Mouse (Mus musculus) fat pad, adult 2 months (tissue): ENCODE results near the gene Olfr31.

ENCODE experiments used
- DNase-seq: peaks from one replicate; pipeline ENCODE4 v3.0.0-alpha.2; 2011; ENCODE audit warnings: low read depth, low spot score; ENCODE audit errors: extremely low read depth

Gene Olfr31

DNA sequence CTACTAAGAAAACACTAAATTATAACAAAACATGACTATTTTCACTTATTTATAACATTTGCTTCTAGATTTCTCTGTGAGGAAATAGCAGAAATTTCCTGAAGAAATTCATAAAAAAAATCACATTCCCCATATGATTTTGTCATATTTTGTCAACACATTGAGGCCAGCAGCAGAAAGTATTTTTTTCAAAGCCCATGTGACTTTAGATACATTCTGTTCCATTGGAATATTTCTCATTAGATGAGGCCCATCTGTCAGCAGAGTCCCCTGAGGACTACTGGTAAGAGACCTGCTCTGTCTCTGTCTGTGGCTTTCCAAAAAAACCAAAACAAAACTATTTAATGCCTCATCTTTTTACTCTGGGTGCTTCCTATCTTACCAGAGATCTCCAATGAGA lies at the start of gene Olfr31:
Gene Olfr31 (plus strand): TSS at position 301 of the 400 bp plus-strand sequence.
- DNase-seq = no peak

DNA sequence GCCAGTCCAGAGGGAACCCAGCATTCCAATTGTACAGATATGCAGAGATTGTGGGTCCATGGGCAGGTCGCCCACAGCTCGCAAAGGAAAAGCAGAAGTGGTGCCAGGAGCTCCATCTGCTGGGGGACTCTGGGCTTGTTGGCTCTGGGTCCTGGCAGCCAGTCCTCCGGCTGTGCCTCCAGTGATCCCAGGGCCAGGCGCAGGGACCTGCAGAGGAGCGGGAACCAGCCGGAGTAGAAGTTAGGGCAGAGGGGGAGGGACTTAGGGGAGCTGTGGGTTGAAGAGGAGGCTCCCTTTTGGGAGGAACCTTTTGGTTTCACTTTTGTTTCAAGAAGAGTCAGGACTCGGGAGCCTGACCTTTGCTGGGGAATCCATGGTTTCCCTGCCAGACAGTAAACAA lies 28.2 kb upstream of the Olfr31 start:
- DNase-seq = no peak

DNA sequence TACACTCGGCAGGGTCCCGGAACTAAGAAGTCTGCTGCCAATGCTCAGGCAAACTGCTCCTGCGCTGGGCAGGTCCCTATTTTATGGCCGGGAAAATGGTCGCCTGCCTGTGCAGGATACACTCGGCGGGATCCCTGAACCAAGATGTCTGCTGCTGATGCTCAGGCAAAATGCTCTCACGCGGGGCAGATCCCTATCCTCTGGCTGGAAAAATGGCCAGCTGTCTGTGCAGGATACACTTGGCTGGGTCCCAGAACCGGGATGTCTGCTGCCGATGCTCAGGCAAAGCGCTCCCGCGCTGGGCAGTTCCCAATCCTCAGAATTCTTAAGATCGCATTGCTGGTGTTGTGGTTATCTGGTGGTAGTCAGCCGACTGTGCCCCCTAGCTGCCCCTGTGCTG lies 13.7 kb upstream of the Olfr31 start:
- no peak for DNase-seq

DNA sequence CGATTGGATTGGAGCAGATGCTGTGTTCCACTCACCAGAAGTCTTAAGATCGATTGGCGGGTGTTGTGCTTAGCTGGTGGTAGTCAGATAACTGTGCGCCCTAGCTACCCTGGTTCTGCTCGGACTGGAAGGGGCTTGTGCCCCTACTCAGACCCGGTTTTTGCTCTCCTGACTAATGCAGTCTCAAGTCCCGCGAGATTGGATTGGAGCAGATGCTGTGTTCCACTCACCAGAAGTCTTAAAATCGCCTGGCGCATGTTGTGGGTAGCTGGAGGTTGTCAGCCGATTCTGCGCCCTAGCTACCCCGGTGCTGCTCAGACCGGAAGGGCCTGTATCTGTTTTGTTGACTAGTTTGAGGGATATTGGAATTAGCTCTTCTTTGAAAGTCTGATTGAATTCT lies 13.2 kb upstream of the Olfr31 start:
- no peak for DNase-seq

DNA sequence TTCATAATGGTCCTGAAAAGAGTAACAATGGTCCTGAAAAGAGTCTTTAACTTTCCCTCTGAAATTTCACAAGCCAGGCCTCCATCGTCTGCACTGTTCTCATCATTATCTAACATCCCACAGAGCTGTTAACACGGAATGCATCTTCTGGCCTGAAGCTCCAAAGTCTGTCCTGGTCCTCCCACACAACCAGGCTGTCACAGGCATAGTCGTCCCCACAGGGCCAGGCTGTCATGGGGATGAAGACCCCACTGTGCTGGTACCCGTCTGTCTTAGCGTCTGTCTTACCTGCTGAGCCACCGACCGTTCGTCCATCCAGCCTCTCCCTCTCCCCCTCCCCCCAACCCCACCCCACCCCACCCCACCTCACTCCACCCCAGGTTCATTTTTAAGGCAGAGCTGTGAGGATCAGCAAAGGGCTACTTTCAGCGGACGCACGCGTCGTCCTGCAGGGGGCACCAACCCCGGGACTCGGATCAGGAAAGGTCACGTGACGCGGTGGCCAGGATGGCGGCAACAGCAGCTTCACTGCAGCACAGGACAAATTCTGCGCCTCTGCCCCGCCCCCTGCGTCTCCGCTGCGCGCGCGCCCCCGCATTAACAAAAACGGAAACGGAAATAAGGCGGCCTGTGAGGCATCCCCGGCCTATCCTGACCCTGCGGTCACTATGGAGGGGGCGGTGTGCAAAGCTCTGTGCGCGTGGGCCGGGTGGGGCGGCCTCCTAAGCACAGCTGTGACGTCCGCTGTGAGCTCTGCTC lies 22.7 kb downstream of the Olfr31 start:
- peak; percentile 7 for DNase-seq

DNA sequence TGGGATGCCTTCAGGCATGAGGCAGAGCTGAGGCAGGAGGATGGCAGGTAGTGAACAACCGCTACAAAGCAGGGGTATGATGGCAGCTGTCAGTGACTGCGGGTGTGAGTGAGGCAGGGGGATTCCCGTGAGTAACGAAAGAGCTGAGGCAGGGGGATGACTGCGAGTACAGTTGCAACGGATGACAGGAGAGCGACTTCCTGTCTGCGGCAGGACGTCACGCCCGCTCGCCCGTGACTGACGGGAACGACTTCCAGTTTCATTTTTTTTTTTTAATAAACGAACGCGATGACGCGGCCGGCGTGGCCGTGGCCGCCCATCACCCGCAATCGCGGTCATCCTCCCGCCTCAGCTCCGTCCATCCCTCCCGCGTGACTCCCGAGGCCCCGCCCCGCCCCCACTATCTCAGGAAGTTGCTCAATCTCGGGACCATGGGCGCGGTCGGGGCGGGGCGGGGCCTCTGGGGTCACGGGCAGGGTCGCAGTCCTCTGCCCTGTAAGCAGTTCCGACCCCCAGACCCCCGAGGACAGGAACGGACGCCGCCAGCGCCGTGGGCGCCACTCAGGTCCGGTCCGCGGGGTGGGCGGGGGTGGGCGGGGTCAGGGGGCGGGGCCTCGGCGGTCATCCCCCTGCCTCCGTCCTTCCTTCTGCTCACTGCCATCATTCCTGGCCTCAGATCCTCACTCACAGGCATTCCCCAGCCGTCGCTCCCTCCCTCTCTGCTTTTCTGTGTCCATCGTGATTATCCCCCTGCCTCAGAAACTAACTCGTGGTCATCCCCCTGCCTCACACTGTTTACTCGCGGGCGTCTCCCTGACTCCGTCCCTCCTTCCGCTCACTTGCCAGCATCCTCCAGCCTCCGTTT lies 23.6 kb downstream of the Olfr31 start, which contains the start of gene Il3ra:
Gene Il3ra (plus strand): TSS at position 328 of the 865 bp plus-strand sequence.
- DNase-seq = no peak

DNA sequence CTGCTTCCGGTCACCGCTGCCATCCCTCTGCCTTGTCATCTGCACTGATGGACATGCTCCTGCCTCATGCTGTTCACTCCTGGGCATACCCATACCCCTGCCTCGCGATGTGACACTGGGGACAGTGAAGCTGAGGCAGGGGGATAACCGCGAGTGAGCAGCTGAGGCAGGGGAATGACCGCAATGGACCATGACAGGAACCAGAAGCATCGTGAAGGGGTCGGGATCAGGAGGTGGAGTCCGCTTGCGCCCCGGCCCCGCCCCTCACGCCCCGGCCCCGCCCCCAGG lies 24.1 kb downstream of the Olfr31 start:
- DNase-seq = no peak

DNA sequence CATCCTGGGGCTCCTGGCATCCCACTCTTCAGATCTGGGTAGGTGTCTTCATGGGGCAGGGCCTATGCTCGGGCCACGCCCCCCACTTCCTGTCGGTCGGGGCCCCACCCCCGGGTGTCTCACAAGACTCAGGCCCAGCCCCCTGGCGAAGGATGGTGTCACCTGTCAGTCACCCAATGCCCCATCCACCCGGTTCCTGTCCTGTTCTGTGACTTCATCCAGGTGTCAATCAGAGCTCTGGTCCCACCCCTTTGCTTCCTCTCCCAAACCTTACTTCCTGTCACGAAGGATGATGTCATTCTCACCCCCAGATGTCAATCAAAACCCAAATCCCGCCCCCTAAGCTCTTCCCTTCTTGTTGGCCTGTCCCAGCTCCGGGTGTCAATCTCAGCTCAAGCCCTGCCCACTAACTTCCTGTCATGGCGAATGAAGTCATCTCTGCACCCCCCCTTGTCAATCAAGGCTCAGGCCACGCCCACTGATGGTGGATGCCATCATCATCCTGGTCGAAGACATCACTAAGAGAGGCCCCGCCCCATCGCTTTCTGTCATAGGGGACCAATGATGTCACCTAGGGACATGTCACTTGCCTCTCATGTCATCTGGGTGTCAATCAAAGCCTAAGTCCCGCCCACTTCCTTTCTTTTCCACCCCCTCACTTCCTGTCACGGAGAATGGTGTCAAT lies 24.7 kb downstream of the Olfr31 start:
- DNase-seq = no peak

DNA sequence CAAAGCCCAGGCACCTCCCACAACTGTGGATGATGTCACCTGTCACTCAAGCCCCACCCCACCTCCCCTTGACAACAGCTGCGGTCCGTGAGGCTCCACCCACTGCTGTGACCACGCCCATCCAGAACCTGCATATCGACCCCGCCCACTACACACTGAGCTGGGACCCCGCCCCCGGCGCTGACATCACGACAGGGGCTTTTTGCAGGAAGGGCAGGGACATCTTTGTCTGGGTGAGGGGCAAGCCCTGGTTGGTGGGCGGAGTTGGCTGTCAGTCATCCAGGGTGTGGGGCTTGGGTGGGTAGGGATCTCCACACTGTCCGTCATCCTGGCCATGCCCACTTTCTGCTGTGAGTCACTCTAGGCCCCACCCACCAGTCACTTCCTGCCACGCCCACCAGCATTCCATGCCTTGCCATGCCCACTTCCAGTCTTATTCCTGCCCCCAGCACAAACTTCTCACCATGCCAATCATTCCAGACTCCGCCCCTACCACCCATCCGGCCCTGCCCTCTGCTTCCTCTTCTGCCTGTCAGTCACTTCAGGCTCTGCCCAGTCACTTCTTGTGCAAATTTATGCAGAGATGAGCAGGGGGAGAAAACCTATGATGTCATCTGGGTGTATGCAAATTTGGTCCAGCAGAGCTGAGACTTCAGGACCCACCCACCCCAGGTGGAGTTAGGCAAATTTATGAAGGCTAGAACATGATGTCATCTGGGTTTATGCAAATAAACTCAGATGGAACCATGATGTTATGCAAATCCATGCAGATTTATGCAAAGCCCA lies 25.4 kb downstream of the Olfr31 start:
- DNase-seq = no peak

DNA sequence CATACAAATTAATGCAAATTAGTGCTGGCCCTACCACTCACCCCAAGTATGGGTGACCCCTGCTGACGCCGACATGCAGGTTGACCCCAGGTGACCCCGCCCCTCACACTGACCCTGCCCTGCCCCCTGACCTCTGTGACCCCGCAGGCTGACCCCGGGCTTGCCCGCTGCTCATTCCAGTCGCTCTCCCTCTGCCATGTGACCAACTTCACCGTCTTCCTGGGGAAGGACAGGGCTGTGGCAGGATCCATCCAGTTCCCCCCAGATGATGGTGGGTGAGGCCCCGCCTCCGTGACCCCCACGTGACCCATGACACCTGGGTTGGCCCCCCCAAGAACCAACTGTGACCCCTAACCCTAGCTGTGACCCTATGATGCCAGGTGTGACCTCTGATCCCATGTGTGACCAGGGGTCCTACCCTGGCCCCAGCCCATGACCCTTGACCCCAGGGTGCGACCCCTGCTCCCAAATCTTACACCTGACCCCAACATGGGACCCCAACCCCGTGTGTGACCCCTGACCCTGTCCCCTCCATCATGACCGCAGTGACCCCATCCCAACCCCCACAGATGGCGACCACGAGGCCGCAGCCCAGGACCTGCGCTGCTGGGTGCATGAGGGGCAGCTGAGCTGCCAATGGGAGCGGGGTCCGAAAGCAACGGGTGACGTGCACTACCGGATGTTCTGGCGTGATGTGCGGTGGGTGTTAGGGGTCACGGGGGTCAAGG lies 26.2 kb downstream of the Olfr31 start:
- no peak for DNase-seq

DNA sequence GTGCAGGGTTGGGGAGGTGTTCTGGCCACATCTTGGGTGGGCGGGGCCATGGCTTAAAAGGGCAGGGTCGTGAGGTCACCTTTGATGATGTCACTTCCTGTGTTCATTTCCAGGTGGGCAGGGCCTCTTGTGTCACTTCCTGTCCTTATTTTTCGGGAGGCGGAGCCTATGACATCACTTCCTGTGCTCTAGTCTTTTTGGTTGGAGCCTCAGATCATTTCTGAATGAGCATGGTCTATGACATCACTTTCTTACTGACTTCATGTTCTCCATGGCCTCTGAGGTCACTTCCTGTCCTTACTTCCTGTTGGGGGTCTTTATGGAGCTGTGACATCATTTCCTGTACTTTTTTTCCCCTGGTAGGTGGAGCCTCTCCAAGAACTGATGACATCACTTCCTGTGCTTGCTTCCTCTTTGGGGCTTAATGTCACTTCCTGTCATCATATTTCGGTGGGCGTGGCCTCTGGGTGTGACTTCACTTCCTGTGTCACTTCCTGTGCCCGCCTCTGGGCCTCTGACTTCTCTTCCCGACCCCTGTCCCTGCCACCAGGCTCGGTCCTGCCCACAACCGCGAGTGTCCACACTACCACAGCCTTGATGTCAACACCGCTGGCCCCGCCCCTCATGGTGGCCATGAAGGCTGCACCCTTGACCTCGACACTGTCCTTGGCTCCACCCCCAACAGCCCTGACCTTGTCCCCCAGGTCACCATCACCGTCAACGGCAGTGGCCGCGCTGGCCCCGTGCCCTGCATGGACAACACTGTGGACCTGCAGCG lies 27.0 kb downstream of the Olfr31 start:
- no peak for DNase-seq

DNA sequence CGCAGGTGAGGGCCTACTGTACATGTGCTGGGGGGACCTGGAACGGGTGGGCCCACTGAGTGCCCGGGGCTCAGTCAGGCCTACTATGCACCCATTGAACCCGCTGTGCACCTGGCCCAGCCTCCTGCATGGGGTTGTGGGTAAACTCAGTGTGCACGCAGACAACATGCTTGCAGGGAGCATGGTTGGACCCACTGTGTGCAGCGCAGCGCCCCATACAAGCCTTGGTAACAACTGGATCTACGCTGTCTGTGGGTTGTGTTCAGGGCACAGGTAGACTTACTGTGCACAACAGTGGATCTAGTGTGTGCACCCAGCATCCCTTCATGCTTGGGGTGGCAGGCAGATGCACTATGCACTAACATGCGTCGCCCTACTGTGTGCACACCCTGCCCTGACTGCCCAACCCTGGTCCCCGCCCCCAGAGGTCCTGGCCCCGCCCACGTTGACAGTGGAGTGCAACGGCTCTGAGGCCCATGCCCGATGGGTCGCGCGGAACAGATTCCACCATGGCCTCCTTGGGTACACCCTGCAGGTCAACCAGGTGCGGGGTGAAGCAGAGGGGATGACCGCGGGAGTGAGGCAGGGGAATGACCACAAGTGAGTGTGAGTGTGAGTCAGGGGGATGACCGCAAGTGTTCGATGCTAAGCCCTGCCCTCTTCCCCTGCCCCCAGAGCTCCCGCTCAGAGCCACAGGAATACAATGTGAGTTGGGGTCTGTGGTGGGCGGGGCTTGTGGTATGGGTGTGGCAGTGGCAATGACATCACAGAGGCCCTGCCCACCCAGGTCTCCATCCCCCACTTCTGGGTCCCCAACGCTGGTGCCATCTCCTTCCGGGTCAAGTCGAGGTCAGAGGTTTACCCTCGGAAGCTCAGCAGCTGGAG lies 27.9 kb downstream of the Olfr31 start:
- no peak for DNase-seq

DNA sequence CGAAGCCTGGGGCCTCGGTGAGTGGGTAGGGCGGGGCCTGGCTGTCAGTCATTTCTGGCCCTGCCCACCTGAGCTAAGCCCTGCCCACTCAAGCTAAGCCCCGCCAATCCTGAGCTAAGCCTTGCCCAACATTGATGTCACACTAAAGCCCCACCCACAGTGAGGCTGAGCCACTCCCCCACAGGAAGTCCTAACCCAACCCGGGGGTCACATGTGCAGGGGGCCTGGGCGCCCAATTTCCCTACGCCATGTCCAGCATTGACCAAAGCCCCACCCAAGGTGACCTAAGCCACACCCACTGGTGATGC lies 28.5 kb downstream of the Olfr31 start:
- no peak for DNase-seq

DNA sequence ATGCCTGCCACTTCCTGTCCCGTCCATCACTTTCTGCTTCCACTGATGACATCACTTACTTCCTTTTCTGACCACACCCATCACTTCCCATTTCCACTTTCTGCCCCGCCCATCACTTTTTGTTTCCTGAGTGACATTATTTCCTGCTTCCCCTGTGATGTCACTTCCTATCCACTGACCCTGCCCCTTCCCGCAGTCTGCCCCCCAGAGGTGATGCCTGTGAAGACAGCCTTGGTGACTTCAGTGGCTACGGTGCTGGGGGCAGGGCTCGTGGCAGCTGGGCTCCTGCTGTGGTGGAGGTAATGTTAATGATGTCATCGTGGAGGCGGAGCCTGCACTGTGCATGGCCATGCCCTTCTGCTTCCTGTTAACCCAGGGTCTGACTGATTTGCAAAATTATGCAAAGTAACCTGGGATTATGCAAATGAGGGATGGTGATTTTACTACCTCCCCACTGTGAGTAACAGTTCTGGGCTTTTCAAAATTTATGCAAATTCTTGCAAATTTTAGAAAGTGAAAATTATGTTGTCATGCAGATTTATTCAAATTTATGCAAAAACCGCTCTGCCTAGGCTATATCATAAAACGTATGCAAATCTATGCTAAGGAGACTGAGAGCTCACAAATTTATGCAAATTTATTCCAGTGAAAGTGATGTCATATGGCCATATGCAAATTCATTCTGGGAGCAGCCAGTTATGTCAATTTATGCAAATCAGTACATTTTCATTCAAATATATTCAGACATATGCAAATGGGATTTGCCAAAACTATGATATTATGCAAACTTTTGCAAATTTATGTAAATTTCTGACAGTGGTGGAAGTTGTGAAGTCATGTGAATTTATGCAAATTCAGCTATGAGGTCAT lies 29.3 kb downstream of the Olfr31 start:
- DNase-seq = no peak

DNA sequence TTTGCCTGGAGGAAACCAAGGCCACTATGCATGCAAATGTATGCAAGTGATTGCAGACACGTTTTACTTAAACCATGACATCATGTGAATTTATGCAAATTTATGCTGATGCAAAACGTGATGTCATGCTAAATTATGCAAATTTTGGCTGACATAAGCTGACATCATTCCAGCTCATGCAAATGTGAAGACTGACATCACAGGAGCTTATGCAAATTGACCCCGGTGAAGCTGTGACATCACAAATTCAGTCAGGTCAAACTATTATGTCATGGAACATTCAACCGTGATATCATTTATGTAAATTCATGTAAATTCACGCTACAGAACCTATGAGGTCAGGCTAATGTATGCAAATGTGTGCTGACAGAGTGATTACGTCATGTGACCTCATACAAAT lies 30.0 kb downstream of the Olfr31 start:
- no peak for DNase-seq

DNA sequence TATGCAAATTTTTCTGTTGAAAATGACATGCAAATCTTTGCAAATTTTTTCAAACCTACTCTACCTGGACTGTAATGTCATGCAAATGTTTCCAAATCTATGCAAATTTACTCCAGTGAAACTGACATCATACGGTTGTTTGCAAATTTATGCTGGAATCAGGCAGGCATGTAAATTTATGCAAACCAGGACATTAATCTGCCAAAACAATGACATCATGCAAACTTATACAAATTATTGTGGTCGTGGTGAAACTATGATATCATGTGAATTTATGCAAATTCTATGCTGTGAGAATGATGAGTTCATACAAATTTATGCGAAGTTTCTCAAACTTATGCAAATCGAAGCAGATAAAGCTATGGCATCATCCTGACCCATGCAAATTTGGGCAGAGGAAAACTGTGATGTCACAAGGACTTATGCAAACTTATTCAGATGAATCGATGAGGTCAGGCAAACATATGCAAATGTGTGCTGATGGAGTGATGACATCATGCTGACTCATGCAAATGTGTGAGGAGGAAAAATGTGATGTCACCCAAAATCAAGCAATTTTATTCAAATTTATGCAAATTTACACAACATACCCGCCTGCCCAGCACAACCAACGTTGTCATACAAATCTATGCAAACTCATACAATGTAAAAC lies 30.6 kb downstream of the Olfr31 start:
- DNase-seq = no peak

DNA sequence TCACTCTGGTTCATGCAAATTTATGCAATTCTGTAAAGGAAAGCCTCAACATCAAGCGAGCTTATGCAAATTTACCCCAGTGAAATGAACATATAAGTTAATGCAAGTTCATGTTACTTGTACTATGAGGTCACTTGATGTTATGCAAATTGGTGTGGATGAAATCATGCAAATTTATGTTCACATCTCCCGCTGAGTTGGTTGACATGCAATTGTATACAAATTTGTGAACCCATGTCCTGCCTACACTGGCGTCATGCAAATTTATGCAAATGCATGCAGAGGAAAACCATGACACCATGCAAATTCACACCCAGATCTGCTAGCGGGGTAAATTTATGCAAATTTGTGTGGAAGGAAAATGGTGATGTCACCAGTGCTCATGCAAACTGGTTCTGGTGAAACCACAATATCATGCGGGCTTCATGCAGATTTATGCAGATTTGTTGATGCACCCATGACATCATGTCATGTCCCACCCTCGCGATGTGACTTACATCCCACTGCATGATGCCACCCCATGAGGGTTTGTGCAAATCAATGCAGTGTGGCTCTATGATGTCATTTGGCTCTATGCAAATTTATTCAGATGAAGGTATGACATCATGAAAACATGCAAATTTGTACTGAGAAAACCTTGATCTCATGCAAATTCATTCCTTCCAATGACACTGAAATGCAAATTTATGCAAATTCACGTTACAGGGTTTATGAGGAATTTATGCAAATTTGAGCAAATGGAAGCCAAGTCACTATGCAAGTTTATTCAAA lies 31.3 kb downstream of the Olfr31 start:
- DNase-seq = no peak
